Mouse (Mus musculus): ENCODE results near the gene Klhl1. TPM values are rescaled to one million over a fixed set of nuclear protein-coding genes. Genes with fewer than 3 reads are reported as not detected.
"Not testable (repeated sequence)": the region's sequence is repeated elsewhere in the genome, so short reads cannot be mapped to it uniquely, and the experiment has no call there.

The Klhl1 gene
- polyA plus RNA-seq, 1 experiment from 2014 or later, result 0.42 TPM

GRCm38 (mm10) chr14:96362727-96363126 is 156.2 kb downstream of the Klhl1 start:
- Histone ChIP-seq H3K4me3 (ENCODE audit: low read length) (no peak overlapping the region), H3K36me3 (ENCODE audit: control insufficient read depth, insufficient read depth, low read length) (no peaks in the 10 kb centered on the region), H3K27ac (ENCODE audit: low read length) (no peak overlapping the region), H3K4me2 (ENCODE audit: low read depth, low read length) (no peak overlapping the region), H3K9ac (ENCODE audit: low read depth, low read length) (no peak overlapping the region), H3K9me3 (ENCODE audit: control insufficient read depth, low read length) (no peaks in the 10 kb centered on the region), H3K27me3 (replicated peaks; ENCODE audit: control insufficient read depth, insufficient read depth, low read length) (no peaks in the 10 kb centered on the region), H3K4me1 (ENCODE audit: control insufficient read depth, insufficient read depth, low read length) (no peaks in the 10 kb centered on the region)
- no peak for ATAC-seq
- 88% methylated on average over 3 of the region's 3 CpGs for WGBS

GRCm38 (mm10) chr14:96348220-96348619 is 170.7 kb downstream of the Klhl1 start:
- H3K36me3 ChIP-seq (ENCODE audit: control insufficient read depth, insufficient read depth, low read length), result no peaks in the 10 kb centered on the region
- no peaks in the 10 kb centered on the region for H3K27me3 ChIP-seq (replicated peaks; ENCODE audit: control insufficient read depth, insufficient read depth, low read length)
- 91% methylated on average over 1 of the region's 1 CpGs for WGBS
- H3K9ac ChIP-seq (ENCODE audit: low read depth, low read length), result no peak overlapping the region
- H3K4me1 ChIP-seq (ENCODE audit: control insufficient read depth, insufficient read depth, low read length), result no peaks in the 10 kb centered on the region
- no peak overlapping the region for H3K4me2 ChIP-seq (ENCODE audit: low read depth, low read length)
- no peak overlapping the region for H3K4me3 ChIP-seq (ENCODE audit: low read length)
- no peak for ATAC-seq
- H3K9me3 ChIP-seq (ENCODE audit: control insufficient read depth, low read length), result no peaks in the 10 kb centered on the region
- H3K27ac ChIP-seq (ENCODE audit: low read length), result no peak overlapping the region

GRCm38 (mm10) chr14:96331069-96331468 is 187.8 kb downstream of the Klhl1 start:
- H3K9me3 ChIP-seq (ENCODE audit: control insufficient read depth, low read length), result no peaks in the 10 kb centered on the region
- WGBS, result 65% methylated on average over 4 of the region's 4 CpGs
- no peaks in the 10 kb centered on the region for H3K4me1 ChIP-seq (ENCODE audit: control insufficient read depth, insufficient read depth, low read length)
- no peak overlapping the region for H3K4me3 ChIP-seq (ENCODE audit: low read length)
- no peaks in the 10 kb centered on the region for H3K36me3 ChIP-seq (ENCODE audit: control insufficient read depth, insufficient read depth, low read length)
- no peaks in the 10 kb centered on the region for H3K27me3 ChIP-seq (replicated peaks; ENCODE audit: control insufficient read depth, insufficient read depth, low read length)
- H3K9ac ChIP-seq (ENCODE audit: low read depth, low read length), result no peak overlapping the region
- no peak for ATAC-seq
- no peak overlapping the region for H3K27ac ChIP-seq (ENCODE audit: low read length)
- no peak overlapping the region for H3K4me2 ChIP-seq (ENCODE audit: low read depth, low read length)

GRCm38 (mm10) chr14:96217805-96218441 is 301.0 kb downstream of the Klhl1 start:
- no peak overlapping the region for H3K9ac ChIP-seq (ENCODE audit: low read depth, low read length)
- H3K4me1 ChIP-seq (ENCODE audit: control insufficient read depth, insufficient read depth, low read length), result no peaks in the 10 kb centered on the region
- no peaks in the 10 kb centered on the region for H3K36me3 ChIP-seq (ENCODE audit: control insufficient read depth, insufficient read depth, low read length)
- H3K4me3 ChIP-seq (ENCODE audit: low read length), result no peak overlapping the region
- no peak overlapping the region for H3K4me2 ChIP-seq (ENCODE audit: low read depth, low read length)
- no peak overlapping the region for H3K27ac ChIP-seq (ENCODE audit: low read length)
- WGBS, result 60% methylated on average over 6 of the region's 6 CpGs
- no peaks in the 10 kb centered on the region for H3K27me3 ChIP-seq (replicated peaks; ENCODE audit: control insufficient read depth, insufficient read depth, low read length)
- no peaks in the 10 kb centered on the region for H3K9me3 ChIP-seq (ENCODE audit: control insufficient read depth, low read length)
- no peak for ATAC-seq

- not testable (repeated sequence) for ATAC-seq; H3K4me2 ChIP-seq (ENCODE audit: low read depth, low read length); H3K27ac ChIP-seq (ENCODE audit: low read length); H3K36me3 ChIP-seq (ENCODE audit: control insufficient read depth, insufficient read depth, low read length); H3K4me1 ChIP-seq (ENCODE audit: control insufficient read depth, insufficient read depth, low read length); H3K9ac ChIP-seq (ENCODE audit: low read depth, low read length); H3K9me3 ChIP-seq (ENCODE audit: control insufficient read depth, low read length); H3K27me3 ChIP-seq (replicated peaks; ENCODE audit: control insufficient read depth, insufficient read depth, low read length); H3K4me3 ChIP-seq (ENCODE audit: low read length)
- 89% methylated on average over 14 of the region's 16 CpGs for WGBS
Measured at GRCm38 (mm10) chr14:96194795-96195194, 324.1 kb downstream of the Klhl1 start.

- no peaks in the 10 kb centered on the region for H3K27me3 ChIP-seq (replicated peaks; ENCODE audit: control insufficient read depth, insufficient read depth, low read length)
- H3K4me1 ChIP-seq (ENCODE audit: control insufficient read depth, insufficient read depth, low read length), result no peaks in the 10 kb centered on the region
- no peak overlapping the region for H3K4me2 ChIP-seq (ENCODE audit: low read depth, low read length)
- no peak overlapping the region for H3K9ac ChIP-seq (ENCODE audit: low read depth, low read length)
- 83% methylated on average over 2 of the region's 2 CpGs for WGBS
- H3K36me3 ChIP-seq (ENCODE audit: control insufficient read depth, insufficient read depth, low read length), result no peaks in the 10 kb centered on the region
- H3K9me3 ChIP-seq (ENCODE audit: control insufficient read depth, low read length), result no peaks in the 10 kb centered on the region
- ATAC-seq, result no peak
- no peak overlapping the region for H3K4me3 ChIP-seq (ENCODE audit: low read length)
- no peak overlapping the region for H3K27ac ChIP-seq (ENCODE audit: low read length)
Measured at GRCm38 (mm10) chr14:96174546-96174945, 344.4 kb downstream of the Klhl1 start.

GRCm38 (mm10) chr14:96143137-96143536 is 375.8 kb downstream of the Klhl1 start:
- 77% methylated on average over 9 of the region's 9 CpGs for WGBS
- H3K27me3 ChIP-seq (replicated peaks; ENCODE audit: control insufficient read depth, insufficient read depth, low read length), result no peaks in the 10 kb centered on the region
- no peak overlapping the region for H3K27ac ChIP-seq (ENCODE audit: low read length)
- H3K4me1 ChIP-seq (ENCODE audit: control insufficient read depth, insufficient read depth, low read length), result no peaks in the 10 kb centered on the region
- H3K36me3 ChIP-seq (ENCODE audit: control insufficient read depth, insufficient read depth, low read length), result no peaks in the 10 kb centered on the region
- H3K4me2 ChIP-seq (ENCODE audit: low read depth, low read length), result no peak overlapping the region
- H3K9ac ChIP-seq (ENCODE audit: low read depth, low read length), result no peak overlapping the region
- no peak overlapping the region for H3K4me3 ChIP-seq (ENCODE audit: low read length)
- no peak for ATAC-seq
- no peaks in the 10 kb centered on the region for H3K9me3 ChIP-seq (ENCODE audit: control insufficient read depth, low read length)

GRCm38 (mm10) chr14:96140246-96140645 is 378.7 kb downstream of the Klhl1 start:
- Histone ChIP-seq H3K9ac (ENCODE audit: low read depth, low read length) (no peak overlapping the region), H3K9me3 (ENCODE audit: control insufficient read depth, low read length) (no peaks in the 10 kb centered on the region), H3K4me3 (ENCODE audit: low read length) (no peak overlapping the region), H3K36me3 (ENCODE audit: control insufficient read depth, insufficient read depth, low read length) (no peaks in the 10 kb centered on the region), H3K4me1 (ENCODE audit: control insufficient read depth, insufficient read depth, low read length) (no peaks in the 10 kb centered on the region), H3K27me3 (replicated peaks; ENCODE audit: control insufficient read depth, insufficient read depth, low read length) (no peaks in the 10 kb centered on the region), H3K4me2 (ENCODE audit: low read depth, low read length) (no peak overlapping the region), H3K27ac (ENCODE audit: low read length) (no peak overlapping the region)
- ATAC-seq, result no peak
- 88% methylated on average over 2 of the region's 2 CpGs for WGBS

- Histone ChIP-seq H3K4me2 (ENCODE audit: low read depth, low read length) (no peak overlapping the region), H3K4me1 (ENCODE audit: control insufficient read depth, insufficient read depth, low read length) (no peaks in the 10 kb centered on the region), H3K27ac (ENCODE audit: low read length) (no peak overlapping the region), H3K9ac (ENCODE audit: low read depth, low read length) (no peak overlapping the region), H3K27me3 (replicated peaks; ENCODE audit: control insufficient read depth, insufficient read depth, low read length) (no peaks in the 10 kb centered on the region), H3K9me3 (ENCODE audit: control insufficient read depth, low read length) (no peaks in the 10 kb centered on the region), H3K4me3 (ENCODE audit: low read length) (no peak overlapping the region), H3K36me3 (ENCODE audit: control insufficient read depth, insufficient read depth, low read length) (no peaks in the 10 kb centered on the region)
- 75% methylated on average over 7 of the region's 7 CpGs for WGBS
- no peak for ATAC-seq
Measured at GRCm38 (mm10) chr14:96107396-96107795, 411.5 kb downstream of the Klhl1 start.

- Histone ChIP-seq H3K4me1 (ENCODE audit: control insufficient read depth, insufficient read depth, low read length) (no peaks in the 10 kb centered on the region), H3K4me2 (ENCODE audit: low read depth, low read length) (no peak overlapping the region), H3K36me3 (ENCODE audit: control insufficient read depth, insufficient read depth, low read length) (no peaks in the 10 kb centered on the region), H3K9ac (ENCODE audit: low read depth, low read length) (no peak overlapping the region), H3K9me3 (ENCODE audit: control insufficient read depth, low read length) (no peaks in the 10 kb centered on the region), H3K27me3 (replicated peaks; ENCODE audit: control insufficient read depth, insufficient read depth, low read length) (no peaks in the 10 kb centered on the region), H3K27ac (ENCODE audit: low read length) (no peak overlapping the region), H3K4me3 (ENCODE audit: low read length) (no peak overlapping the region)
- no peak for ATAC-seq
- WGBS, result 27% methylated on average over 6 of the region's 6 CpGs
Measured at GRCm38 (mm10) chr14:96081681-96082207, 437.2 kb downstream of the Klhl1 start.
